Mouse (Mus musculus): Measurements from ENCODE around the gene Stim2. TPM values are rescaled to one million over a fixed set of nuclear protein-coding genes. Genes with fewer than 3 reads are reported as not detected.

Stim2 gene
- total RNA-seq, 2 experiments from 2014 or later = 48.5 to 50.2 TPM

DNA sequence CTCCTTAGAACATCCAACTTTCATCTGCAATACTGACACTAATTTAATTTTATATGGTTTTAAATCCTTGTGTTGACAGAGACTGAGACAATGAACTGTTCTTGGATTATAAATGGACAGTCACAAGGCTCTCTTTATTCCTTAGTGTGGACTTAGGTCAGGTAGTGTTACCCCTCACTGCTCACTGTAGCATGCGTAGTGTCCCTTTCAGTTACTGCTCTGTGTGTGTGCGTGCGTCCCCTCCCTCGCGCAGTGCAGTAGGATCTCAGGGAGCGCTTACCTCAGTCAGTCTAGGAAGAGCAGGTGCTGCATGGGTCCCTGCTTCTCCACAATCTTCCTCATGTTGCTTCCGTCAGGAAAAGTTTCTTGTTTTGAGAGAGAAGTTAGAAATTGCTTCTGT, 43.7 kb downstream of the Stim2 start:
- intact Hi-C loops (cut with DNase I) = no loop called here
- DNase-seq = no peak

GRCm38 (mm10) chr5:54045523-54045922, 47.2 kb downstream of the Stim2 start:
- DNase-seq = no peak
- intact Hi-C loops (cut with DNase I) = no loop called here

DNA sequence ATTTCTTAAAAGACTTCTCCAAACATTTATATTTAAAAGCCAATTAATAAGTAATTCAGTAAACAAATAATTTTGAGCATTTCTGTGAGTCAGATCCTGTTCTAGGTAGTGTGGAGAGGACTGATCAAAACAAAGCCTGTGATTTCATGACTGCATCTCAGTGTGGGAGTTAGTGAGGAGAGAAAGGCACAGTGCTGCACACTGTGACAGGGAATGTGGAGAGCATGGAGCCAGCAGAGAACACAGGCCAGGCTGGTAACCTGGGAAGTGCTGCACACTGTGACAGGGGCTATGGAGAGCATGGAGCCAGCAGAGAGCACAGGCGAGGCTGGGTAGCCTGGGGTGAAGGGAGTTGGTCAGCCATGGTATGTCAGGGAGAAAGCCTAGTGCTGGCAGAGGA, 48.1 kb downstream of the Stim2 start:
- DNase-seq = no peak
- intact Hi-C loops (cut with DNase I) = no loop called here

- intact Hi-C loops (cut with DNase I) = no loop called here
- DNase-seq = no peak
Measured at GRCm38 (mm10) chr5:54049145-54049733, 50.9 kb downstream of the Stim2 start.

- intact Hi-C loops (cut with DNase I) = no loop called here
- DNase-seq = no peak
Measured at GRCm38 (mm10) chr5:54049940-54050339, 51.6 kb downstream of the Stim2 start.

DNA sequence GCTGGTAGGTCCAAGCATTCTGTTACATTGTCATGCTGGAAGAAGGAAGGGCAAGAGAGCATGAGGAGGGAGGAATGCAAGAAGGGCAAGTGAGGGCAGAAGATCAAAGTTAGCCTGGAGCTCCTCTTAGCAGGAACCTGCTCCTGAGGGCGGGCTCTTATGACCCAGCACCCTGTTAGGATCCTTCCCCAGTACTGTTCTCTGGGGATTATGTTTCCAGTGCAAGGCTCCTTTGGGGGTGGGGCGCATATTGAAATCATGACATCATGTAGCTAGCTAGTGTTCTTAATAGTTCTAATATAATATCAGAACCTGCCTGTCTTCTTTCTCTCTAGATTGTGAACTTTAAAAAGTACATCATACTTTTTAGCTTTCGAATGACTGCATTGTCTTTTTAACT, 52.8 kb downstream of the Stim2 start:
- no peak for DNase-seq
- intact Hi-C loops (cut with DNase I) = no loop called here

- intact Hi-C loops (cut with DNase I) = no loop called here
- no peak for DNase-seq
Measured at GRCm38 (mm10) chr5:54052205-54052604, 53.9 kb downstream of the Stim2 start.

DNA sequence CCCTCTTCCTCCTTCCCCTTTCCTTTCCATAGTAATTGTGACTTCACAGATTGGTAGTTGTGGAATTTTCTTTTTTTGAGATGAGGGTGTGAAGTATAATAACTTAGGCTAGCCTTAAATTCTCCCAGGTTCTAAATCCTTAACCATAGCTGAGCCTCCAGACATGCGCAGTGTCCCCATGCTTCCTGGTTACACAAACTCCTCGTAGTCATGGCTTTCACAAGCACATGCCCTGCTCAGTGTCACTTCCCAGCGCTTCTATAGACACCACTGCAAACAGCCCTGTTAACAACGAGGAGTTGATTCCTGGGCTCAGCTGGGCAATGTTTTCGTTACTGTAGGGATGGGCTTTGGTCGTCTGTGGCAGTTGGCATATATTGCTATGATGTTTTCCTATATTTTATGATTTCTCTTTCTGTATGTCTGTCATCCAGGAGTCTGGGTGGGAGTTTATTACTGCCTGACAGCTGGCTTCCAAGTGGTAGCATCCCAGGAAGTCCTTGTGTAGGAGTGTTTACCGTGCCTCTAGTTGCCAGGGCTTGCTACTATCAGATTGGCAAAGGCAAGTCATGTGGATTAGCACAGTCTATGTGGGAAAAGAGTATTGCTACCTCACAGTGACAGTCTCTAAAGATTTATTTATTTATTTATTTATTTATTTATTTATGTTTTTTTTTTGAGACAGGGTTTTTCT, 55.5 kb downstream of the Stim2 start:
- no peak for DNase-seq
- intact Hi-C loops (cut with DNase I) = no loop called here

DNA sequence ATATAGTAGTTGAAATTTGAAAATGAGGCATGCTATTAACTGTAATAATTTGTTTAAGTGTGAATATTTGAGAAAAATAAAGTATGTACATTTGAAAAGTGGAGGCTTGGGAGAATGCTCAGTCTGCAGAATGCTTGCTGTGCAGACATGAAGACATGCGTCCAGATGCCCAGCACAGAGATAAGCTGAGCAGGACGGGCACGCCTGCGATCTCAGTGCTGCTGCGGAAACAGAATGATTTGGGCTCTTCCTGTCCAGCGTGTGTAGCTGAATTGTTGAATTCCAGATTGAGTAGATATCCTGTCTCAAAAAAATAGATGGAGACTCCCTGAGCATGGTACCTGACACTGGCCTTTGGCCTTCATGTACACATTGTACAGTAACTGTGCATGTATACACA, 58.0 kb downstream of the Stim2 start:
- intact Hi-C loops (cut with DNase I) = no loop called here
- no peak for DNase-seq

GRCm38 (mm10) chr5:54059998-54060397, 61.7 kb downstream of the Stim2 start:
- intact Hi-C loops (cut with DNase I) = no loop called here
- no peak for DNase-seq

- intact Hi-C loops (cut with DNase I) = no loop called here
- no peak for DNase-seq
Measured at GRCm38 (mm10) chr5:54062079-54062478, 63.8 kb downstream of the Stim2 start.

DNA sequence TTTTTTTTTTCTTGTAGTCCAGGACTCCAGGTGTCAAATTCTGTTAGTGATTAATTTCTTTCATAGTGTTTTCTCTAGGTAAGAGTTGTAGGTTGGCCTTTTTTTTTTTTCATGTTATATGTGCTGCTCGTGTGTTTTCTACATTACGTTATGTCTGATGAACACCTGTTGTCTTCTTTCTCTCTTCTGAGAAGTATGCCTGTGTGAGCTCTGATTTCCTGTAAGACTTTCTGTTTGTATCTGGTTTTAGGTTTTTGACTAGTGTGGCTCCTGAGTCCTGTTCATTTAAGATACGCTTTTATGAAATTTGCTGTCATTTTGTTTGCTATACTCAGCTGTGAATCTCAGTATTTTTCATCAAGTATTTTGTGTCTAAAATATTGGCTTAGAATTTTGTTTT, 69.3 kb downstream of the Stim2 start:
- intact Hi-C loops (cut with DNase I) = no loop called here
- no peak for DNase-seq

DNA sequence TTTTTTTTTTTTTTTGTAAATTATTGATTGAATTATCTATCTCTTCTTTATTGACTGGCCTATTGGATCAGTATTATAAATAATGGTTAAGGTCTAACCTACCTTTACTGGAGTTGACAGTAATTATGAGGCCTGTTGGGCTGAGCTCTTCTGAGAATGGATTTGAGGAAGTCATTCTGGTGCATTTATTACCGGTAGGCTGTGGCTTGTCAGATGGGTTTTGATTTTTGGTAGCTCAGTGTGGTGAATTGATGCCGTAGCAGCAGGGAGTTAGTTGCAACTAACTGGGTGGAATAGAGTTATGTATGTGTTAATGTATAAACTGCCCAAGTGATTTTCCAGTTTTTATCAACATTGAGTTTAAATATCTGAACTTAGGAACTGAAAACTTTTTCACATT, 72.2 kb downstream of the Stim2 start:
- intact Hi-C loops (cut with DNase I) = no loop called here
- no peak for DNase-seq

DNA sequence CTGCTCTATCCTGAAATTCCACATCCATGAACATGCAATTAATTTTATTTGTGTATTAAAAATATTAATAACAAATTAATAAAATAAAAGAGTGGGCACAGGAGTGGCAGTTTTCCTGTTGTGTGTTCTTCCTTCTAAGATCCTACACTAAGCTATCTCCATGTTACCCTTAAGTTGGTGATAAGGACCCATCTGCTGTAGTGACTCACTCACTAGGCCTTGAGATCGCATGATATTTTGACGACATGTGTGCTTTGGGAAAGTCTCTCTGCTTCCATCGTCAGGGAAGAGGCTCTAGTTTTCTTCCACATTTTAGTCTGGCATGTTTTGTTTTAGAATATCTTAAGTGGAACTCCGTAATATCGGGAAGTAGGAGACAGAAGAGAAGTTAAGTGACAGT, 73.0 kb downstream of the Stim2 start:
- intact Hi-C loops (cut with DNase I) = no loop called here

GRCm38 (mm10) chr5:54071705-54072104, 73.4 kb downstream of the Stim2 start:
- intact Hi-C loops (cut with DNase I) = no loop called here
- no peak for DNase-seq

More for the DNA sequence above, 73.0 kb downstream of the Stim2 start:
- no peak for DNase-seq

DNA sequence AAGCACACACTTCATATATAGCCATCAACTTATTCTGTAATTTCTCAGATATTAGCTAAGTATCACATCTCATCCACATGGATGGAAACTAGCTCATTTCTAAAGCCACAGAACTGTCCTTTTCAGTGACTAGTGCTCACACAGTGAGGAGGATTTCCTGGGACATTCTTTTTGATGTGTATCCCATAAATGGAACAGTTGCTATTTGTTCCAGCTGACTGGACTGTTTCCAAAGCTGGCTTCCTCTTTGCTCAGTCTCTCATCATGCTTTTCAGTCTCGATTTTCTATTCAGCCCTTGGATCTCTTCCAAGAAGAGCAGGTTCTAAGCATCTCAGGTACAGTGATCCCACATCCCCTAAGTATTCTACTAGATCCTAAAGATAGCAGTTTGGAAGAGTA, 75.0 kb downstream of the Stim2 start:
- intact Hi-C loops (cut with DNase I) = no loop called here
- no peak for DNase-seq

DNA sequence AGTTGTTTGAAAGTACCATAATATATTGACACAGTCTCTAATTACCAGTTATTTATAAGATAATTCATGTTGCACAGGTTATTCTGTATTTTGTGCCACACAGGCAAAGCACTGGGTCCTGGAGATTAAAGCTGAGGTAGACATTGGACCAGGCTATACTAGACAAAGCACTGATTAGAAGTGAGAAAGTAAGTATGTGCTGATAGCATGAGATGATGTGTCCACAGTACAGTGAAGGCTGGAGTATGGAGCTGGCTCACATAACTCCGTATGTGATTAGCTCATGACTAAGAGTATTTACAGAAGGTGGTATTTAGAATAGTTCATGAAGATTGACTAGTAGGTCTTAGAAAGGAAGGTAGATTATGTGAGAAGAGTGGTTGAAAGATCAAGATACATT, 81.7 kb downstream of the Stim2 start:
- DNase-seq = no peak
- intact Hi-C loops (cut with DNase I) = no loop called here

GRCm38 (mm10) chr5:54087912-54088311, 89.6 kb downstream of the Stim2 start:
- DNase-seq = no peak
- intact Hi-C loops (cut with DNase I) = no loop called here

GRCm38 (mm10) chr5:54098219-54098618, 99.9 kb downstream of the Stim2 start:
- no peak for DNase-seq
- intact Hi-C loops (cut with DNase I) = loop anchor here (10.0 kb wide), 1 partner anchor 93 kb away; no protein-coding TSS in a partner anchor

DNA sequence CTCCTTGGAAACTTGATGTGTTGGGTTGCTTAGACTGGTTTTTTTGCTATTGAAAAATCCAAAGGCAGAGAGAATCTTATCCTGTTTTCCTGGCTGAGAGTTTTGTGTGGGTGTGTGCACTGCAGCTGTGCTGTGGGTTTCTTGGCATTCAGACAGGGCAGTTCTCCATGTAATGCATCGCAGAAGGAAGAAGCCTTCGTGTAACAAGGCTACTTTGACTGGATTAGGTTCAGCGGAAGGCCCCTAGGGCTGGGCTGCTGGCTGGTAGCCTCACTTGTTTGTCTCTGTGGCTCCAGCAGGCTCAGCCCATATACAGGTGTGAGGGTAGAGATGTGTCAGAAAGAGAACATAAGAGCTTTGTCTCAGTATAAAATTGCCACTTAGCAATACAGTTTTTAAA, 102.6 kb downstream of the Stim2 start:
- peak; percentile 45 for DNase-seq
- intact Hi-C loops (cut with DNase I) = no loop called here

DNA sequence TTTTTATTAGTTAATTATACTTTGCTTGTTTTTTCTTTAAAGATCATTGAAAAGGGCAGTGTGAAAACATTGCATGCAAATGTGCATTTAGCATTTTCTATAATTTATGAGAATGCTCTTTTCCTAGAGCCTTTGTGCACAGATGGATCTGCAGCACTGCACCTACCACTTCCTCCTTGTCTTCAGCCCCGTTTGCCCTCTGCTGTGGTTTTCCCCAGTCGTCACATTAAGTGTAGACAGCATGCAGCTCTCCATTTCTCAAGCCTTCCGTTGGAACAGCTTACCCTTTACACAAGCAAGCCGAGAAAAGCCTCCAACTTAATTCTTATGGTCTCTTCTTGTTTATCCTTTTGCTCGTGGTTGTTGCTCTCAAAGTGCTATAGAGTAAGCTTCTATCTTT, 103.0 kb downstream of the Stim2 start:
- intact Hi-C loops (cut with DNase I) = no loop called here
- no peak for DNase-seq

DNA sequence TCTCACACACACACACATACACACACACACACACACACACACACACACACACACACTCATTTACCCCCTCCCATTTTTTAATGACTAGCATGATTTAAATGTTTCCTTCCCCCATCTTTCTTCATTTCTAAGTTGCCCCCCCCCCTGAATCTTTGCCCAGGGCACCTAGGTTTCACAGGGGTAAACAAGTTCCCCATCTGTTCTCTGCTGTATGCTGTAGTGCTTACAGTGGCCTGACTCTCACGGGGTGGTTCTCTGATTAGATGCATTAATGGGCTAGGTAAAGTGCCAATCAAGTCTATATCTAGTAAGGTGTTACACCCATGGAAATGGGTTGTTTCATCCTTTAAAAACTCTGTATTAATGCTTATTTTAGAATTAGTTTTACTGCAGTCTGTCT, 103.7 kb downstream of the Stim2 start:
- no peak for DNase-seq
- intact Hi-C loops (cut with DNase I) = no loop called here

DNA sequence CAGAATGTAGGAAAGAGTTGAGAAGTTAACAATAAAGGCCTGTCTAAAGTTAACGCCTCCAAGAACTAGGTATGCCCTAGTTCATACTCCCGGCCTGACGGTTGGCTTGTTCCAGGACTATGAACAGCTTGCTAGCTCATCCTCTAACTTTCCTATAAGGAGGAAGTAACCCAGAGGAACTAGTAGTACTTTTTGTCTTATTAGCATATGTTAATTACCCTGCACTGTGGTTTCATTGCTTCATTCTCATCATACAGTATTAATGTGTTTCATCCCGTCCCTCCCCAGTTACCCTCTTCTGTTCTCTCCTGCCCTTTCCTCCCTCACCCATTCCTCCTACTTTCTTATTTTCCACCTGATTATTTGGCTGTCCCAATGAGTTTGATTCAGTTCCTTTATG, 108.4 kb downstream of the Stim2 start:
- no peak for DNase-seq
- intact Hi-C loops (cut with DNase I) = no loop called here

Measured in left cerebral cortex, postnatal 4 days (tissue).